Mouse (Mus musculus): ENCODE data around the gene Ralgapa2.

- no peak for TF ChIP-seq POLR2A (IDR thresholded peaks at IDR 0.05; ENCODE audit: borderline replicate concordance, extremely low read depth, insufficient read depth, insufficient read length, poor library complexity, severe bottlenecking)
- no peak for TF ChIP-seq CTCF (IDR thresholded peaks at IDR 0.05; ENCODE audit: borderline replicate concordance, extremely low read depth, insufficient read depth, insufficient read length)
Observed at GRCm38 (mm10) chr2:146288326-146288725, 223.8 kb downstream of the Ralgapa2 start.
